Mouse (Mus musculus): ENCODE data around the gene Rph3a. TPM values are rescaled to one million over a fixed set of nuclear protein-coding genes. Genes with fewer than 3 reads are reported as not detected.
"Not testable (repeated sequence)": the region's sequence is repeated elsewhere in the genome, so short reads cannot be mapped to it uniquely, and the experiment has no call there.

Rph3a gene
- total RNA-seq, 2 experiments from 2014 or later, result 104 TPM

GRCm38 (mm10) chr5:120976138-120976537 lies 33.8 kb downstream of the Rph3a start:
- DNase-seq, result no peak
- intact Hi-C loops (cut with DNase I), result no loop called here

GRCm38 (mm10) chr5:120974522-120974921 lies 35.4 kb downstream of the Rph3a start:
- intact Hi-C loops (cut with DNase I), result no loop called here
- no peak for DNase-seq

GRCm38 (mm10) chr5:120972278-120972677 lies 37.6 kb downstream of the Rph3a start:
- peak; percentile 27 for DNase-seq

GRCm38 (mm10) chr5:120971326-120971725 lies 38.6 kb downstream of the Rph3a start:
- DNase-seq, result no peak
- intact Hi-C loops (cut with DNase I), result no loop called here

More at GRCm38 (mm10) chr5:120972278-120972677, 37.6 kb downstream of the Rph3a start:
- intact Hi-C loops (cut with DNase I), result no loop called here

- intact Hi-C loops (cut with DNase I), result no loop called here
- DNase-seq, result peak; percentile 92
Measured at GRCm38 (mm10) chr5:120969703-120970102, 40.2 kb downstream of the Rph3a start.

DNA sequence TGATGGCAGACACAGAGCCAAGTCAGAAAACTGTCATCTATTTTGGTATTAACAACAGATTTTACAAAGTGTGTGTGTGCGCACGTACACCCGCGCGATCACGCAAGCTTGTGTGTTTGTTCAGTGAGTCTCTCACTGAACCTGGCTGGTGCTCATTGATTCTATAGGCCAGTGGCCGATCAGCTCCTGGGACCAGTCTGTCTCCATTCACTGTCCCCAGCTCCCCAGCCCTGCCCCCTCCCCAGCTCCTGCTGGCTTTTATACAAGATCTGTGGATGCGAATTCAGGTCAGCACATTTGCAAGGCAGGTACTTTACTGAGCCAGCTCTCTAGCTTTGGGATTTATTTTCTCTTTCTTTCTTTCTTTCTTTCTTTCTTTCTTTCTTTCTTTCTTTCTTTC lies 41.1 kb downstream of the Rph3a start:
- intact Hi-C loops (cut with DNase I), result no loop called here
- DNase-seq, result no peak

DNA sequence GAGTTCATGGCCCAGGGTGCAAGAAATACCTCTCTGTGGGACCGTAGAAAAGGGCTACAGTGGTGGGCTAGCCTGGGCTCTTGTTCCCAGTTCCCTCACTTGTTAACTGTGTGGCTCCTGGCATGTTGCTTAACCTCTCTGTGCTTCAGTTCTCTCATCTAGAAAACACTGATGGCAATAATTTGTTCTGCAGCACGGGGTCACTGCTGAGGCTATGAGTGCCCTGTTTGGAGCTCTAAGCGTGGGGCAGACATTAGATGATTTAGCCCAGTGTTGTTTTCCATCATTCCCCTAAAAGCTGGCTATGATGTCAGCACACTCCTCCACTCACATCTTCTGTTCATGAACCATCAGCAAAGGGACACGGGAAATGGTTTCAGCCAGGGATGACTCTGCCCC lies 41.8 kb downstream of the Rph3a start:
- no peak for DNase-seq
- intact Hi-C loops (cut with DNase I), result no loop called here

DNA sequence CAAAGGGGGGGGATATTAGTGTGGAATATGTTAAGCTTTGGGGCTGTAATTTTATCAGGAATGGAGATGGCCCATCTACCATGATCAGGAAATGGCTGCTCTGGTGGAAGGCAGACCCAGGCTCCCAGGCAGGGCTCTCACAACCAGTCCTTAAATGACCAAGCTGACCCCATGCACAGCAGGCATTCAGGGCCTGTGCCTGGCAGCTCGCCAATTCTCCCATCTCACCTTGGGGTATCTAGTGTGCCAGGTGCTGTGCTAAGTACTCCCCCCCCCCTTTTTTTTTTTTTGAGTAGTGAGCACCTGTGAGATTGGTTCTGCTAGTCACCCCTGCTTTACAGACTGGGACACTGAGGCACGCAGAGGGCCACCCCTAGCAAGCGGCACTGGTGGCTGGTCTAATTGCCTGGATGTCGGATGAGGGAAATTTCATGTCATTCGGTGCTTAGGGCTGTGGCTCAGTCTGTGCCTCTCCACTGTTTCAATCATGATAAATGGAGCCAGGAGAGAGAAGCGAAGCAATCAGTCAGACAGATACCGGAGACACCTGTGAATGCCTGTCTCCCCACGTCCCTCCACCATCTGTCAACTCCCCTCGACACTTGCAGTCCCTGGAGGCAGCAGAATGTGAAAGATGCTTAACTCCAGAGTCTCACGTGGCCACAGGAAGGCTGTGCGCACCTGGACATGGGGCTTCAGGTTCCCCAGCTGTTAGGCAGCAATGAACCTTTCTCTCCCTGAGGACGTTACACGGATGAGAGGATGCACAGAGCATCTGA lies 42.3 kb downstream of the Rph3a start:
- no peak for DNase-seq
- intact Hi-C loops (cut with DNase I), result no loop called here

DNA sequence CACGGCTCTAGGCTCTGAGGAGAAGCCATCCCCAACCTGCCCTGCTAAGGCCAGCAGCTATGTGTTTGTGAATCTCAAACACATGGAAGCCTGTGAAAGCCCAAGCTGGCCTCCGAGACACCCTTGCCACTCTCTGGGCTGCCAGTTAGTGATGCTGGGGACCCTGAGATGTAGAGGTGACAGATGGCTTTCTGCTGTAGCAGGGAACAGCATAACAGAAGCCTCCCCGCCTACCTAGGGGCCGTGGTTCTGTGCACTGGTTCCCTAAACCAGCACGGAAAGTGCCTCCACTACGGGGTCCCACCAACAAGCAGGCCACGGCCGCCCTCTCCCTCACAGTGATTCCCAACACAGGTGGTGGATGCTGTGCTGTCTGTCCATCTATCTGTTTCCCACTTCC lies 43.0 kb downstream of the Rph3a start:
- no peak for DNase-seq
- intact Hi-C loops (cut with DNase I), result no loop called here

GRCm38 (mm10) chr5:120966156-120966555 lies 43.7 kb downstream of the Rph3a start:
- peak; percentile 76 for DNase-seq
- intact Hi-C loops (cut with DNase I), result no loop called here

DNA sequence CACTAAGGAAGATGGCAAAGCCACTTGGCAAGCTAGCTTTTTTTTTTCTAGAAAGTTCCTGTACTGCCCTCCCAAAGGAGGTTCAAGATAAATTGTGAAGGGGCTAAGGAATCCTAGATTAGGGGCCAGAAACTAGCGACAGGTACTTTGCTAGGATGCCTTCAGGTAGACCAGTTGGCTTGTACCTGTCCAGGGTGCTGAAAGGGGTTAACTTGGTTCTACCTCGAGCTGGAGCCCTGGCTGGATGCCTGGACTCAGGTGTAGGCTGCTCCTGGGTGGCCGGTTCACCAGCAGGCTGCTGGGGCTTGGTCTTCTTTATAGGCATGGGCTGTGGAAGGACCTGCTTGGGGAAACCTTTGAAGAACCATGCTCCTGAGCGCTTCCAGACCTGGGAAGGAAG lies 48.9 kb downstream of the Rph3a start:
- intact Hi-C loops (cut with DNase I), result no loop called here
- no peak for DNase-seq

DNA sequence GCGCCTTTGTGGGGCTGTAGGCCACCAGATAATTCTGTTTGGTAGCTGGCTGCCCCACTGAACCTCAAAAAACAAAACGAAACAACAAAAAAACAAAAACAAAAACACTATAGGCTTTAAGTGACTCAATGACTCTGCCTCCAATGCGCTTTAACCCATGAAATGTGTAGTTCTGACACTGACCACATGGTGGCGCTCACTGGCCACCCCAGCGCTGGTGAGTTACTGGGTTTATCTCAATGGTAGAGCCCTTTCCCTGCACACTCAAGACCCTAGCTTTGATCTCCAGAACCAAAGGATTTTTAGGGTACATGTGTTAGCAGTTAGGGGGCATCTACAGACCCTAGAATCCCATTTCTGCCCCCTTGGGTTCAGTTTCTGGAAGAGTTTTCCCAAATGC lies 55.9 kb downstream of the Rph3a start:
- peak; percentile 53 for DNase-seq
- intact Hi-C loops (cut with DNase I), result loop anchor here (10.0 kb wide), 1 partner anchor 221 kb away; no protein-coding TSS in a partner anchor

DNA sequence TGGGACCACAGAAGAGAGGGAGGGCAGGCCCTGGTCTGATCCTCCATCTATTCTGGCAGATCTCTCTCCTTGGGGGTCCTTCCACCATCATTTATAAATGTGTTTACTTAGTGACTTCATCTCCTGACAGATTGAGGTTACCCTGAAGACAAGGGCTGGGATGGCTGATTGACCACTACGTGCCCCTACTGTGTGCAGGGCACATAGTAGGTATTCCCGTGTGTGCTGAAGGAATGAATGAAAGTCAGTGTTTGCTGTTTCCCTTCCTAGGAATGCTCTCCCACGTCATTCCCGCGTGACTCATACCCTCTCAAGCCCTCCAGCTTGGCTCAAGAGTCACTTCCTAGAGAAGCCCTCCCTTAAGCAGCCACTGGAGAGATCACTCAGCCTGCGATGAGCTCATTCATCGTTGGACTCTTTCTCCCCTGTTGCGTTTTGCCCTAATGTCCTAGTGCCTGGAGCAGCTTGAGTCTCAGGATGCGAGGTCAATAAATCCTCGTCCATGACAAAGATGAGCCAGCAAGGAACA lies 57.6 kb downstream of the Rph3a start:
- DNase-seq, result no peak
- intact Hi-C loops (cut with DNase I), result loop anchor here (10.0 kb wide), 1 partner anchor 222 kb away; no protein-coding TSS in a partner anchor

DNA sequence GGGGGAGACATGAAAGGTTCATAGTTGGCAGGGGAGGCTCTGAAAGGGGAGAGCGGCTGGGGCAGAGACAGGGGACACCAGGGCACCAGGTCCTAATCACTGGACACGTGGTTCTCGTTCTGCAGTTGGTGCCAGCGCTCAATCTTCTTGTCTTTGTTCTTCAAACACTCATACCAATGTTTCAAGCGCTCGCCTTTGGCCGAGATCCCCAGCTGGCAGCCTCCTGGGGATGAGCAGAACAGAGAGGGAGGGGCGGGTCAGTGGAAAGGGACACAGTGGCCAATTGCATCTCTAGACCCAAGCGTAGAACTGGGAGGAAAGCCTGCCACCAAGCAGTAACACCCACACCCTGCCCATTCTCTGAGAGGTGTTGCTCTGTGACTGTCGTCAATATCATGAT lies 67.8 kb downstream of the Rph3a start:
- intact Hi-C loops (cut with DNase I), result no loop called here

GRCm38 (mm10) chr5:120938586-120938985 lies 71.3 kb downstream of the Rph3a start:
- no peak for DNase-seq
- intact Hi-C loops (cut with DNase I), result no loop called here

More for the DNA sequence above, 67.8 kb downstream of the Rph3a start:
- DNase-seq, result no peak

- no peak for DNase-seq
- intact Hi-C loops (cut with DNase I), result no loop called here
Measured at GRCm38 (mm10) chr5:120937841-120938240, 72.1 kb downstream of the Rph3a start.

DNA sequence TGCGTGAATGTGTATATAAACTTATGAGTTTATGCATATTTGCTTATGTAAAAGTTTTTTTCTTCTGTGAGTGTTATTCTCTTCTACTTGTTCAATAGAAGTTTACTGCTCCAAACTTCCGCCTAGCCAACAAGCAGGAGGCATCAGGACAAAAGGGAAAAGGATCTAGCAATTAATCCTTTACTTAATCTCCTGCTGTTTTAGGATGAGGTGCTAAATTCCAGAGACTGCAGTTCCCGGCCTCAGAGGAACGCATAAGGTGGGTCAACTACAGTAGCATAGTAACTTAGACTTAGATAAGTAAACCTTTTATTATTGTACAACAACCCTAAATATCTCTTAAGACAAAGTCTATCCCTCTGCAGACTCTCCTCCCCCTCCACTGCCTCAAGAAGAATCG lies 75.9 kb downstream of the Rph3a start:
- no peak for DNase-seq
- intact Hi-C loops (cut with DNase I), result no loop called here

DNA sequence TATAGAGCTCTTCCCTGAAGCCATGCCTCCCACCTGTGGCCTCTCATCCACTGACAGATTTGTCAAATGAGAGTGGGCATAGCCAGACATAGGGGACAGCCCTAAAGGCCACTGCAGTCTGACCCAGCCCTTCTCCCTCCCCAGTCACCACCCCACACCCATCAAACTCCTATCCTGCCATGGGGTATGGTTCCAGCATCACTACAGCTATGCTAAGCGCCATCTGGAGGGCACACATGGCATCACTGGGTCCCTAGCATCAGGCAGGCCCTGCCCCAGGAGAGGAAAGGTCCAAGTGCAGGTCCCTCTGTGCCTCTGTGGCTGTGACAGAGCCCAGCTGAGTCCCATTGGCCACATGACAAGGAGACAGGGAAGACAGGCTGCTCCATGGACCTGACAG lies 82.9 kb downstream of the Rph3a start:
- peak; percentile 21 for DNase-seq
- intact Hi-C loops (cut with DNase I), result loop anchor here (10.0 kb wide), 1 partner anchor 112 kb away; the partner anchor contains the start of gene Oas1c

GRCm38 (mm10) chr5:120926311-120926710 lies 83.6 kb downstream of the Rph3a start:
- not testable (repeated sequence) for DNase-seq
- intact Hi-C loops (cut with DNase I), result loop anchor here (10.0 kb wide), 1 partner anchor 112 kb away; the partner anchor contains the start of gene Oas1c

DNA sequence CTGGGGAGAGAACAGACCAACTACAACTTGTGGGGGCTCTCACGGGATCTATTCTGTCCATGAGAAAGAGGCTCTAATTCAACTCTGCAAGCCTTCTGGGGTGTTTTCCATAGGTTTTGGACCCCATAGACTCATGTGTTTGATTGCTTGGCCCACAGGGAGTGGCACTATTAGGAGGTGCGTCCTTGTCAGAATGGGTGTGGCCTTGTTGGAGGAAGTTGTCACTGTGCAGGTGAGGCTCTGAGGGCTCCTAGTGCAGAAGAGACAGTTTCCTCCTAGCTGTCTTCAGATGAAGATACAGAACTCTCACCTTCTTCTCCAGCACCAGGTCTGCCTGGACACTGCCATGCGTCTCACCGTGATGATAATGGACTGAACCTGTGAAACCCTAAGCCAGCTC lies 85.4 kb downstream of the Rph3a start:
- intact Hi-C loops (cut with DNase I), result loop anchor here (10.0 kb wide), 1 partner anchor 110 kb away; the partner anchor contains the start of gene Oas1c
- DNase-seq, result not testable (repeated sequence)

GRCm38 (mm10) chr5:120923969-120924368 lies 85.9 kb downstream of the Rph3a start:
- intact Hi-C loops (cut with DNase I), result loop anchor here (10.0 kb wide), 1 partner anchor 109 kb away; the partner anchor contains the start of gene Oas1c

GRCm38 (mm10) chr5:120920296-120920695 lies 89.6 kb downstream of the Rph3a start:
- intact Hi-C loops (cut with DNase I), result loop anchor here (10.0 kb wide), 1 partner anchor 105 kb away; the partner anchor contains the start of gene Oas1c
- no peak for DNase-seq

More at GRCm38 (mm10) chr5:120923969-120924368, 85.9 kb downstream of the Rph3a start:
- no peak for DNase-seq

Data from left cerebral cortex, postnatal 4 days (tissue).